ENCODE assay signal across 24 mouse cellular contexts in the genomic region with DNA sequence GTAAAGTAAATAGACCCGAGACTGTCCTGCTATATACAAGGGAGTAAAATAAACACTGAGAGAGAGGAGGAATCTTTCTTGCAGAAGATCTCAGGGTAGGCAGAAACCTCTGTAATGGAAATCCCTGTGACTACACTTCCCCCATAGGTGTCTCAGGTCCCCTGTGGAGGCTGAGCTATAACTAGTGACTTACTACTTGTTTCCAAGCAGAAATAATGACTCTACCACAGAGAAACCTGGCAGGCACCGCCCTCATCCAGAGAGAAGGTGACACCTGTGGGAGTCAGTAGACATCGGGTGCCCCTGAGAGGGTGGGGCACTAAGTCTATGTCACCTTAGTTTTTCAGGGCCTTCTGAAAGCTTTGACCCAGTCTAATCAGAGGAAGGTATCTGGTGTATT. TPM values are rescaled to one million over a fixed set of nuclear protein-coding genes. Genes with fewer than 3 reads are reported as not detected.
"Had no signal": no experiment of that assay in that cellular context is flagged by ENCODE, and none has a peak within 500 bp of the region (broad histone marks: within the 10 kb centered on the region; RNA-seq: fewer than 3 reads in every experiment).

No protein-coding gene starts in this region.

- H3K9ac ChIP-seq: heart, embryonic 12.5 days; hindbrain, embryonic 12.5 days; hindbrain, embryonic 14.5 days; limb, embryonic 12.5 days; liver, embryonic 12.5 days had no signal

- H3K9me3 ChIP-seq: heart, embryonic 10.5 days; heart, embryonic 12.5 days; hindbrain, embryonic 10.5 days; hindbrain, embryonic 12.5 days; limb, embryonic 10.5 days; limb, embryonic 12.5 days; liver, embryonic 12.5 days had no signal

- H3K4me1 ChIP-seq: hindbrain, embryonic 12.5 days had no signal

- H3K27ac ChIP-seq: heart, embryonic 10.5 days; hindbrain, embryonic 10.5 days; hindbrain, embryonic 12.5 days; hindbrain, embryonic 14.5 days; layer of hippocampus, adult 2 months; left cerebral cortex, adult 2 months; limb, embryonic 10.5 days; limb, embryonic 12.5 days; liver, embryonic 12.5 days had no signal

- H3K27me3 ChIP-seq: heart, embryonic 12.5 days; hindbrain, embryonic 12.5 days; limb, embryonic 12.5 days; liver, embryonic 12.5 days had no signal

- H3K4me3 ChIP-seq: heart, embryonic 10.5 days; heart, embryonic 12.5 days; hindbrain, embryonic 10.5 days; hindbrain, embryonic 12.5 days; layer of hippocampus, adult 2 months; left cerebral cortex, adult 2 months; limb, embryonic 10.5 days; limb, embryonic 12.5 days; liver, embryonic 12.5 days had no signal

- H3K36me3 ChIP-seq: heart, embryonic 10.5 days; heart, embryonic 12.5 days; hindbrain, embryonic 10.5 days; hindbrain, embryonic 12.5 days; limb, embryonic 10.5 days; limb, embryonic 12.5 days; liver, embryonic 12.5 days had no signal

- H3K4me2 ChIP-seq: heart, embryonic 12.5 days; hindbrain, embryonic 12.5 days; hindbrain, embryonic 14.5 days; limb, embryonic 12.5 days; liver, embryonic 12.5 days had no signal

- DNase-seq: gastrocnemius, postnatal 25 days; heart, adult 18-20 months; heart, postnatal 10 days; heart, postnatal 4 days; kidney, adult 18-20 months; kidney, adult 8-10 months; kidney, postnatal 10 days; kidney, postnatal 25 days; kidney, postnatal 4 days; liver had no signal

- ATAC-seq: hindbrain, embryonic 16.5 days; liver, embryonic 12.5 days had no signal

RNA-seq across cellular contexts. Expression of gene Fhad1, which starts 18.0 kb away (rescaled TPM):
- total RNA-seq: gastrocnemius, adult 18-20 months; gastrocnemius, adult 8-10 months; granulocyte monocyte progenitor cell, adult 5-6 weeks had no signal
